Mouse (Mus musculus) spleen, embryonic (tissue): ENCODE data around the gene Hira.
"Not testable (repeated sequence)": the region's sequence is repeated elsewhere in the genome, so short reads cannot be mapped to it uniquely, and the experiment has no call there.

Source experiments
- CTCF ChIA-PET: fragments of 350-600 bp; sonication (Branson Sonifier 250); formaldehyde crosslinking; loops from one replicate; lab custom pipeline; 2022; lab: Charles Lee

The Hira gene

GRCm38 (mm10) chr16:18916064-18916463 is 39.2 kb downstream of the Hira start:
- CTCF ChIA-PET, result no interaction called here

GRCm38 (mm10) chr16:18921771-18922170 is 44.9 kb downstream of the Hira start:
- CTCF ChIA-PET, result no interaction called here

GRCm38 (mm10) chr16:18927963-18928362 is 51.1 kb downstream of the Hira start:
- CTCF ChIA-PET, result no interaction called here

GRCm38 (mm10) chr16:18938321-18939082 is 61.7 kb downstream of the Hira start:
- CTCF ChIA-PET, result interaction anchor here (0.5 to 0.7 kb wide), 2 partner anchors 196 to 1248 kb away, joined by 3 to 4 read pairs; no protein-coding TSS in a partner anchor

GRCm38 (mm10) chr16:18943906-18944305 is 67.1 kb downstream of the Hira start:
- CTCF ChIA-PET, result interaction anchor here (0.6 kb wide), 1 partner anchor 575 kb away, joined by 3 read pairs; no protein-coding TSS in a partner anchor

GRCm38 (mm10) chr16:18948941-18949340 is 72.1 kb downstream of the Hira start:
- CTCF ChIA-PET, result interaction anchor here (0.7 kb wide), 1 partner anchor 411 kb away, joined by 18 read pairs; no protein-coding TSS in a partner anchor

- CTCF ChIA-PET, result no interaction called here
Observed at GRCm38 (mm10) chr16:18950351-18950750, 73.5 kb downstream of the Hira start.

GRCm38 (mm10) chr16:18952813-18953212 is 76.0 kb downstream of the Hira start:
- CTCF ChIA-PET, result no interaction called here

GRCm38 (mm10) chr16:18955070-18955469 is 78.2 kb downstream of the Hira start:
- CTCF ChIA-PET, result no interaction called here

- CTCF ChIA-PET, result no interaction called here
Observed at GRCm38 (mm10) chr16:18963486-18963885, 86.6 kb downstream of the Hira start.

- CTCF ChIA-PET, result interaction anchor here (0.7 kb wide), 1 partner anchor 563 kb away, joined by 24 read pairs; no protein-coding TSS in a partner anchor
Observed at GRCm38 (mm10) chr16:18969420-18970128, 92.7 kb downstream of the Hira start.

GRCm38 (mm10) chr16:18970837-18971236 is 94.0 kb downstream of the Hira start:
- CTCF ChIA-PET, result no interaction called here

- CTCF ChIA-PET, result not testable (repeated sequence)
Observed at GRCm38 (mm10) chr16:18975665-18976064, 98.8 kb downstream of the Hira start.

- CTCF ChIA-PET, result interaction anchor here (0.7 kb wide), 1 partner anchor 9 kb away, joined by 7 read pairs; no protein-coding TSS in a partner anchor
Observed at GRCm38 (mm10) chr16:18976315-18976714, 99.5 kb downstream of the Hira start.

GRCm38 (mm10) chr16:18986381-18986780 is 109.5 kb downstream of the Hira start:
- CTCF ChIA-PET, result no interaction called here

GRCm38 (mm10) chr16:18986860-18987259 is 110.0 kb downstream of the Hira start:
- CTCF ChIA-PET, result no interaction called here

- CTCF ChIA-PET, result interaction anchor here (0.6 to 0.8 kb wide), 4 partner anchors 134 to 257 kb away, joined by 3 to 8 read pairs (median 5); no protein-coding TSS in a partner anchor
Observed at GRCm38 (mm10) chr16:19002610-19003389, 126.0 kb downstream of the Hira start.

- CTCF ChIA-PET, result interaction anchor here (0.6 to 0.7 kb wide), 2 partner anchors 58 to 259 kb away, joined by 3 read pairs; no protein-coding TSS in a partner anchor
Observed at GRCm38 (mm10) chr16:19003757-19004156, 126.9 kb downstream of the Hira start.

- CTCF ChIA-PET, result interaction anchor here (0.6 kb wide), 1 partner anchor 43 kb away, joined by 20 read pairs; no protein-coding TSS in a partner anchor
Observed at GRCm38 (mm10) chr16:19005298-19005697, 128.5 kb downstream of the Hira start.

- CTCF ChIA-PET, result interaction anchor here (1.2 kb wide), 1 partner anchor 78 kb away, joined by 4 read pairs; no protein-coding TSS in a partner anchor
Observed at GRCm38 (mm10) chr16:19006715-19007114, 129.9 kb downstream of the Hira start.

- CTCF ChIA-PET, result interaction anchor here (1.2 kb wide), 2 partner anchors 56 to 77 kb away, joined by 4 read pairs; no protein-coding TSS in a partner anchor
Observed at GRCm38 (mm10) chr16:19007186-19007591, 130.4 kb downstream of the Hira start.
